Mouse (Mus musculus) midbrain, embryonic 15.5 days (tissue): ENCODE measurements around the gene Ppm1h. TPM values are rescaled to one million over a fixed set of nuclear protein-coding genes. Genes with fewer than 3 reads are reported as not detected.
A peak's percentile ranks its signal among the peaks of the same experiment; 100 is the strongest.

Experiments used
- ATAC-seq: fragments of 200-750 bp; cut with Nextera tagmentation; replicated peaks from 2 replicates; pipeline ENCODE4 v1.8.0; 2017; ENCODE audit warnings: moderate TSS enrichment
- H3K27ac ChIP-seq: fragments of 300-500 bp; sonication (generic); 2 replicates; pipeline ENCODE4 v1.5.1; 2015; ENCODE audit warnings: mild to moderate bottlenecking, inconsistent platforms
- H3K27me3 ChIP-seq: fragments of 300-500 bp; sonication (generic); replicated peaks from 2 replicates; pipeline ENCODE4 v1.6.1; 2015; ENCODE audit warnings: inconsistent platforms
- H3K36me3 ChIP-seq: fragments of 300-500 bp; sonication (generic); replicated peaks from 2 replicates; pipeline ENCODE4 v1.6.1; 2015; ENCODE audit warnings: inconsistent platforms
- H3K4me1 ChIP-seq: fragments of 300-500 bp; sonication (generic); 2 replicates; pipeline ENCODE4 v1.6.1; 2015; ENCODE audit warnings: inconsistent platforms
- H3K4me2 ChIP-seq: fragments of 300-500 bp; sonication (generic); 2 replicates; pipeline ENCODE4 v1.6.1; 2015; ENCODE audit warnings: inconsistent platforms, mild to moderate bottlenecking, moderate library complexity
- H3K4me3 ChIP-seq: fragments of 300-500 bp; sonication (generic); 2 replicates; pipeline ENCODE4 v1.5.1; 2015; ENCODE audit warnings: mild to moderate bottlenecking, inconsistent platforms
- H3K9ac ChIP-seq: fragments of 300-500 bp; sonication (generic); 2 replicates; pipeline ENCODE4 v1.6.1; 2015; ENCODE audit warnings: mild to moderate bottlenecking, inconsistent platforms
- H3K9me3 ChIP-seq: fragments of 300-500 bp; sonication (generic); 2 replicates; pipeline ENCODE4 v1.6.1; 2016; ENCODE audit warnings: inconsistent platforms
- WGBS: fragments of 180-500 bp; shearing (Covaris S2); methylation state at CpG from one replicate; pipeline ENCODE4 v1.1.7; 2015; ENCODE audit warnings: mixed read lengths; 5-methylcytosine and 5-hydroxymethylcytosine counted together
- microRNA counts: library from miRNA; unstranded; fragments of <30 nt; microRNA quantifications from one replicate; lab custom pipeline; 2016
- microRNA-seq: library from miRNA; unstranded; fragments of <30 nt; microRNA quantifications from one replicate; pipeline ENCODE4, GENCODE M21; 2016
- polyA plus RNA-seq: library from polyadenylated mRNA; unstranded; fragments of >200 nt; fragmentation: Nextera tagmentation; extraction: Ambion mirVana; gene quantifications from 2 replicates; pipeline ENCODE4 v1.2.1, GENCODE M21; 2015

Ppm1h gene
- polyA plus RNA-seq, 1 experiment from 2014 or later = 21.4 TPM

- H3K9ac ChIP-seq = no peak overlapping the region
- H3K27ac ChIP-seq = peak overlapping the region; percentile 39; the same call in 1 of the 2 replicates
- H3K27me3 ChIP-seq = no peaks in the 10 kb centered on the region
- H3K4me2 ChIP-seq = no peak overlapping the region
- H3K36me3 ChIP-seq = no peaks in the 10 kb centered on the region; the same call in 1 of the 2 replicates
- no peak overlapping the region for H3K4me3 ChIP-seq
- no peak for ATAC-seq
- H3K4me1 ChIP-seq = peaks cover 28% of the 10 kb centered on the region
- WGBS = 30% methylated on average over 9 of the region's 9 CpGs
- no peaks in the 10 kb centered on the region for H3K9me3 ChIP-seq
Measured at GRCm38 (mm10) chr10:122987671-122988128, 309.1 kb downstream of the Ppm1h start.

- H3K9ac ChIP-seq = no peak overlapping the region
- ATAC-seq = no peak
- no peaks in the 10 kb centered on the region for H3K27me3 ChIP-seq
- no peaks in the 10 kb centered on the region for H3K9me3 ChIP-seq
- no peak overlapping the region for H3K27ac ChIP-seq
- no peak overlapping the region for H3K4me2 ChIP-seq
- H3K4me1 ChIP-seq = peaks cover 22% of the 10 kb centered on the region
- H3K36me3 ChIP-seq = no peaks in the 10 kb centered on the region; the same call in 1 of the 2 replicates
- WGBS = 86% methylated on average over 7 of the region's 7 CpGs
- H3K4me3 ChIP-seq = no peak overlapping the region
Measured at GRCm38 (mm10) chr10:122988372-122988771, 309.8 kb downstream of the Ppm1h start.

DNA sequence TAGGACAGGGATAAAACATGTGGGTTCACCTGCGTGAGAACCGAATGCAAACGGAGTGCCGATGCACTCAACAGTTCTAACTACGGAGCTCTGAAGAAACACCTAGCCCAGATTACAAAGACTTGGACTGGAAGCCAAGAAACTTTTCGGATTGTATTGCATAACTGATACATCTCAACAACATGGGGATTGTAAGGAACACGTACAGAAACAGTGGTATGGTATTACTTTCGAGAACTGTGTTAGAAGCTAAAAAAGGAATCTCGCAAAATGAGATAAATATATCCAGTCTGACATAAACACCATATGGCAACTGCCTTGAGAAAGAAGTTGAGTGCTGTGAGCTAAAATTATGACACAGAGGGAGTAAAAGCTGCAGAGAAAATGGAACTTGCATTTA is 311.4 kb downstream of the Ppm1h start:
- ATAC-seq = no peak
- Histone ChIP-seq H3K9me3 (no peaks in the 10 kb centered on the region), H3K36me3 (no peaks in the 10 kb centered on the region; the same call in 1 of the 2 replicates), H3K27ac (no peak overlapping the region), H3K4me1 (peaks cover 10% of the 10 kb centered on the region), H3K4me2 (no peak overlapping the region), H3K9ac (no peak overlapping the region), H3K4me3 (no peak overlapping the region), H3K27me3 (no peaks in the 10 kb centered on the region)
- WGBS = 92% methylated on average over 9 of the region's 9 CpGs

DNA sequence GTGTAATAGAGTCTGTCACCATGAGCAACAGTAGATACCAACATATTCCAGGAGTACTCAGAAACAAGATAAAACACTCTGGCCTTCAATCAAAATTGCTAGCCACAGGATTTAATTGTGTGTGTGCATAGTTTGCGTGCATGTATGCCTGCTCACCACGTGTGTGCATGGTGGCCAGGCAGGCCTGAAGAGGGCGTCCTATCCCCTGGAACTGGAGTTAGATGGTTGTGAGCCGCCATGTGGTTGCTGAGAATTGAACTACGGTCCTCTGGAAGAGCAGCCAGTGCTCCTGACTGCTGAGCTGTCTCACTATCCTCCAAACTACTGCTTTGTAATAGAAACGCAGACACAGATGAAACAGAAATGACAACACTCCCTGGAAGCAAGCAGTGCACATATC is 312.0 kb downstream of the Ppm1h start:
- no peak overlapping the region for H3K4me2 ChIP-seq
- WGBS = 94% methylated on average over 6 of the region's 6 CpGs
- H3K27ac ChIP-seq = no peak overlapping the region
- H3K36me3 ChIP-seq = no peaks in the 10 kb centered on the region; the same call in 1 of the 2 replicates
- no peaks in the 10 kb centered on the region for H3K27me3 ChIP-seq
- no peaks in the 10 kb centered on the region for H3K9me3 ChIP-seq
- ATAC-seq = no peak
- H3K4me1 ChIP-seq = peaks cover 10% of the 10 kb centered on the region
- H3K4me3 ChIP-seq = no peak overlapping the region
- no peak overlapping the region for H3K9ac ChIP-seq

- no peak for ATAC-seq
- Histone ChIP-seq H3K36me3 (peaks cover 2% of the 10 kb centered on the region), H3K4me3 (no peak overlapping the region), H3K9me3 (no peaks in the 10 kb centered on the region), H3K4me2 (no peak overlapping the region), H3K4me1 (peaks cover 10% of the 10 kb centered on the region), H3K9ac (no peak overlapping the region), H3K27me3 (no peaks in the 10 kb centered on the region), H3K27ac (no peak overlapping the region)
- 86% methylated on average over 9 of the region's 9 CpGs for WGBS
Measured at GRCm38 (mm10) chr10:122991053-122991452, 312.5 kb downstream of the Ppm1h start.

DNA sequence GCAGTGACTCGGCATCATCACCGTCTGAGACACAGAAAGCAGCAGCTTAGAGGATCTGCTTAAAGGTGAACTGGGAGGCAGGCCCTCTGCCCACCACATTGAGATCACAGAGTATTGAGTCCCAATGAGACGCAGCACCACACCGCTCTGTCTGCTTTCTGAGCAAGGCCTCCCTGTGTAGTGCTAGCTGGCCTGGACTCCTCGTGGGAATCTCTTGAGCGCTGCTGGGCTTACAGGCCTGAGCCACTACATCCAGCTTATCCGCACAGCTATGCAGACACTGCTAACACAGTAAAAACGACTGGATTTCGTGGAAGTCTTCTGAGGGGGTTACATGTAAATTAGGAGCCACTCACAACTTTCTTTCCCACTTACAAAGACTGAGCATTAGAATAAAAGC is 313.1 kb downstream of the Ppm1h start:
- no peak for ATAC-seq
- Histone ChIP-seq H3K4me3 (no peak overlapping the region), H3K4me2 (no peak overlapping the region), H3K27ac (no peak overlapping the region), H3K36me3 (peaks cover 6% of the 10 kb centered on the region), H3K27me3 (no peaks in the 10 kb centered on the region), H3K4me1 (peaks cover 9% of the 10 kb centered on the region), H3K9ac (no peak overlapping the region), H3K9me3 (no peaks in the 10 kb centered on the region)
- 88% methylated on average over 9 of the region's 9 CpGs for WGBS

GRCm38 (mm10) chr10:122994402-122995107 is 316.0 kb downstream of the Ppm1h start:
- Histone ChIP-seq H3K36me3 (peaks cover 22% of the 10 kb centered on the region), H3K27ac (no peak overlapping the region)
- 51% methylated on average over 17 of the region's 17 CpGs for WGBS

More at GRCm38 (mm10) chr10:122994402-122995107, 316.0 kb downstream of the Ppm1h start:
- Histone ChIP-seq H3K4me1 (no peaks in the 10 kb centered on the region), H3K4me3 (no peak overlapping the region), H3K9ac (no peak overlapping the region), H3K27me3 (no peaks in the 10 kb centered on the region), H3K9me3 (no peaks in the 10 kb centered on the region), H3K4me2 (no peak overlapping the region)
- ATAC-seq = no peak

MicroRNAs within 50 kb of the gene (microRNA counts, 519-probe panel; counts per million panel counts)
- 4,589 counts per million, percentile 96 among the panel's probes with 10 or more counts for microRNA mmu-let-7i (lab: Ali Mortazavi, UCI)

Small RNAs within 50 kb of the gene (microRNA-seq; reads per million reads assigned to microRNA genes)
- not detected for gene Mir6412
- gene Mir8104 = not detected
- 36,492 reads per million, percentile 99 among the genes with 10 or more reads in this experiment for gene Mirlet7i

Other genes starting within 250 kb of the Ppm1h start
- 2.2 and 2.8 TPM in 2 replicates for gene Avpr1a, start 230.3 kb upstream of the Ppm1h start, polyA plus RNA-seq